Mouse (Mus musculus) T-helper 2 cell (primary cell): ENCODE results near the gene Tm4sf5.

Experiments used
- in situ Hi-C: fragments of 300-600 bp; cut with MboI, MseI; formaldehyde crosslinking; loops from one replicate; pipeline ENCODE4 v1.15.1; 2025; ENCODE audit warnings: high pct_unique_total_duplicates

Tm4sf5 gene

DNA sequence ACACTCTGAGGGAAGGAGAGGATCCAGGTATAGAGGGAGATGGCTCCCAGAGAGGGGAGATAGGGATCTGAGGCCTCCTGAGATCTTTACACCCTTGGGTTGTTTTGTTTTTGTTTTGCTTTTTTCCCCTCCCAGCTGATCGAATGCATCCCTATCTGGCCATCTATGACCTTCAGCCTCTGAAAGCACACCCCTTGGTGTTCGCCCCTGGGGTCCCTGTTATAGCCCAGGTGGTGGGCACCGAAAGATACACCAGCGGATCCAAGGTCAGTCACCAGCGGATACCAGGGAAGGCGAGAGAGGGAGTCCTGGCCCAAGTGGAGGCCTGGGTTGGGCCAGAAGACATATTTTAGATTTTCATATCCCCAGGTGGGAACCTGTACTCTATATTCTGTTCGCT lies 35.9 kb downstream of the Tm4sf5 start:
- in situ Hi-C loops, result loop anchor here (5.0 kb wide), 1 partner anchor 66 kb away; no protein-coding TSS in a partner anchor

DNA sequence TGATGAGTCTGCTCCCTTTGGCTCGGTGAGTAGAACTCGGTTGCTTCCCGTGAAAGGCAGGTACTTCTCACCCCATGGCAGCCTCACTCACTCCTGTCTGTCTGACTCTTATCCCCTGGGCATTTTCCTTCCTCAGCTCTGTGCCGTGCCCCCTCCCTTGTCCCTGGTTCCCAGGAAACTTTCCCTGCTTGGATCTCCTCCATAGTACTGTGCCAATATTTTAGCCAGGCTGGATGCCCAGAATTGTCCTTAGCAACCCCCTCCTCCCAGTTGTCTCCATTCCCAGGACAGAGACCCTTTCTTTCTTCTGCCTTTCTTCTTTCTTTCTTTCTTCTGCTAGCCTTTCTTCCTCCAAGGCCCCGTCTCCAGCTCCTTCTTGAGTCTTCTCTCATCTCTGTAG lies 36.4 kb downstream of the Tm4sf5 start:
- in situ Hi-C loops, result loop anchor here (5.0 kb wide), 1 partner anchor 66 kb away; no protein-coding TSS in a partner anchor

DNA sequence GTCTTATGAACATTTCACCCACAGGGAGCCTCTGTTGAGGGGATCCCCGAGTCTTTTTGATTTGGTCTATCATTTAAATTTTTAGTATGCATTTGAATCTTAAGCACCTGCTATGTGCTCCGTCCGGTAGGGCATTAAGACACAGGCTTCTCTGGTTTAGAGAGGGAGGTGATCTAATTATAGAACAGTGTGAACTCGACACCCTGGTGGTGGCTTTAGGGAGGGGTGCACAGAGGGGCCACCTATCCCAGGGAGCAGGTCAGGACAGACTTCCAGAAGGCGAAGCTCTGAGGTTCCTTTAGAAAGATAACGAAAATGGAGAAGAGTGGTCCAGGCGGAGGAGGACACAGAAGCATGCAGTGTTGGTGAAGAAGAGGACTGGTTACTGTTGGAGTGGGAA lies 39.5 kb downstream of the Tm4sf5 start:
- in situ Hi-C loops, result loop anchor here (5.0 kb wide), 1 partner anchor 63 kb away; no protein-coding TSS in a partner anchor

DNA sequence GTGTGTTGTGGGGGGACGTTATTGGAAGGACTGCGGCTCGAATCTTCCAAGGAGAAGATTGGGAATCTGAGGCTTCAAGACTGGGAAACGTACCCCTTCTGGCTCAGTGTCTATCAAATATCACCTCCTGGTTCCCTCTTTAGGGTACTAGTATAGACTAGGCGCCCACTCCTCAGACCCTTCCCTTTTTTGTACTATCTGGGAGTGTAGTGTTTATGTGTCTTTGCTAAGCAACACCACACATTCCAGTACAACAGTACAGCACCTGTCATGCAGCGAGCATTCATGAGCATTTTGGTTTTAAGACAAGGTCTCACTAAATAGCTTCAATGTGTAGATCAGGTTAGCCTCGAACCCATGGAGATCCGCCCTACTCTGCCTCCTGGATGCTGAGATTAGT lies 46.5 kb downstream of the Tm4sf5 start:
- in situ Hi-C loops, result no loop called here

DNA sequence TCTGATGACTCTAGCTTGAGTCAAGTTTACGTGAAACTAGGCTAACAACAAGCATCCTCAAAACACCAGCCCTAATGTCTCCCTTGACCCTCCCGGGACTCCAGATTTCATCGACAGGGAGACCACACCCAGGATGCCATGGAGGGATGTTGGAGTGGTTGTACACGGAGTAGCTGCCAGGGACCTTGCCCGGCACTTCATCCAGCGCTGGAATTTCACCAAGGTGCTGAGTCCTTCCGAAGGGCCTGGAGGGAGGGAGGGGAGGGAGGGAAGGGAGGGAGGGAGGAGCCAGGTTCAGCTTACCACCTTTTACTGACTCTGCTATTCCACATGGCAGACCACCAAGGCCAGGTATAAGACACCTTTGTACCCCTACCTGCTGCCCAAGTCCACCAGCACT lies 48.9 kb downstream of the Tm4sf5 start:
- in situ Hi-C loops, result no loop called here

DNA sequence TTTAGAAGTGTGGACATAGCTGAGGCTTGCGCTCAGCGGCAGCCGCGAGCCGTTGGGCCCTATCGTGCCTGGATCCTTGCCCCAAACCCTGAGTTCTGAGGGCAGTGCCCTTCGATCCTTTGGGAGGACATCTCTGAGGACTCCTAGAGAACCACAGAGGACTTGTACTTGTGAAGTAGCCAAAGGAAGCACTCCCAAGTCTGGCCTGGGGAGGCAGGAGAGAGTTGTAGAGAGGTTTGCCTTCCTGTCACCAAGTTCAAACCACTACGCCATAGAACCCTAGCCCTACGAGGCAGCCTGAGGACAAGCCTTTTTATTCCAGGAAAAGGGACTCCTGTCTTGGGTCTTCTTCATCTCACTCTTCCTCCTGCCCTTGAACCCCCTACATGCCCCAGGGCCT lies 52.5 kb downstream of the Tm4sf5 start:
- in situ Hi-C loops, result no loop called here
